Mouse (Mus musculus): Measurements from ENCODE around the gene Sh3bp2. TPM values are rescaled to one million over a fixed set of nuclear protein-coding genes. Genes with fewer than 3 reads are reported as not detected.
"Not testable (repeated sequence)": the region's sequence is repeated elsewhere in the genome, so short reads cannot be mapped to it uniquely, and the experiment has no call there.

Gene Sh3bp2
- polyA plus RNA-seq, 1 experiment from 2014 or later: 11.4 TPM

DNA sequence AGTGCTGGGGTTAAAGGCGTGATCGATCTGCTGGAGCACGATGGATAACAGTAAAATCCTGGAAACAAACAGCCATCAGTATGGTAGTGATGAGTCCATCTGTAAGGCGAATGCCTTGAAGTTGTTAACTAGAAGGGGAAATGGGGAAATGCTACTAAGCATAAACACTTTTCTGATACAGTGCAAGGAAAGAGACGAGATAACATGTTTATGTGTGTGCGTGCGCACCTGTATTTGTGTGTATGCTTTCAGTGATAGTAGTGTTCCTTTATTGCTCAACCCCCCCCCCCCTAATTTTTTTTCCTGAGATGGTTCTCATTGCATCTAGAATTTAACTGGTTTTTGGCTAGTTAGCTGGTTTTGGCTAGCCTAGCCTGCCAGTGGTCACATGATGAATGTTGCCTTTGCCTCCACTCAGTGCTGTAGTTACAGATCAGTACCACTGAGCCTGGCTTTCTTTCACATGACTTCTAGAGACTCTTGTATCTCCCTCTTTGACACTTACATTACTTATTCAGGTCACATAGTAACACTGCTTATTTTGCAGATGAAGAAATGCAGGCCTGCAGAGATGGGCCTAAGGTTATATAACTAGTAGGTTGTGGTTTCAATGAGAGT, 52.5 kb downstream of the Sh3bp2 start:
- Histone ChIP-seq H3K9ac (no peak overlapping the region), H3K36me3 (peaks cover 8% of the 10 kb centered on the region), H3K27ac (no peak overlapping the region), H3K27me3 (no peaks in the 10 kb centered on the region), H3K4me1 (peaks cover 17% of the 10 kb centered on the region), H3K4me2 (replicated peaks) (no peak overlapping the region), H3K4me3 (no peak overlapping the region), H3K9me3 (no peaks in the 10 kb centered on the region)
- ATAC-seq (ENCODE audit: low FRiP score, low read depth): no peak
- WGBS: 97% methylated on average over 7 of the region's 7 CpGs

DNA sequence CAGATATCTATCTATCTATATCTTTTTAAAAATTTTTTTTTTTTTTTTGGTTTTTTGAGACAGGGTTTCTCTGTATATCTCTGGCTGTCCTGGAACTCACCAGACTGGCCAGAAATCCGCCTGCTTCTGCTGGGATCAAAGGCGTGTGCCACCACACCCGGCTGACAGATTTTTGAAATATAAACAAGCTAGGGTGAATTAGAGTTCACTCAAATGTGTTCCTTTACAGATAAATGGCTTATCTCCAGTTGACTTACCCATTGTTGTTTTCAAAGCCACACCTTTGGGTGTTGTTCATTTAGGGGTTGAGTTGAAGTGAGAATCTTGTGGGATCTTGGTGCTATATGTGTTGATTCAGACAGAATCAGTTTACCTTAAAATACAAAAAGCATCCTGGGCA, 53.7 kb downstream of the Sh3bp2 start:
- Histone ChIP-seq H3K4me3 (no peak overlapping the region), H3K36me3 (peaks cover 12% of the 10 kb centered on the region)
- WGBS: 84% methylated on average over 3 of the region's 3 CpGs

DNA sequence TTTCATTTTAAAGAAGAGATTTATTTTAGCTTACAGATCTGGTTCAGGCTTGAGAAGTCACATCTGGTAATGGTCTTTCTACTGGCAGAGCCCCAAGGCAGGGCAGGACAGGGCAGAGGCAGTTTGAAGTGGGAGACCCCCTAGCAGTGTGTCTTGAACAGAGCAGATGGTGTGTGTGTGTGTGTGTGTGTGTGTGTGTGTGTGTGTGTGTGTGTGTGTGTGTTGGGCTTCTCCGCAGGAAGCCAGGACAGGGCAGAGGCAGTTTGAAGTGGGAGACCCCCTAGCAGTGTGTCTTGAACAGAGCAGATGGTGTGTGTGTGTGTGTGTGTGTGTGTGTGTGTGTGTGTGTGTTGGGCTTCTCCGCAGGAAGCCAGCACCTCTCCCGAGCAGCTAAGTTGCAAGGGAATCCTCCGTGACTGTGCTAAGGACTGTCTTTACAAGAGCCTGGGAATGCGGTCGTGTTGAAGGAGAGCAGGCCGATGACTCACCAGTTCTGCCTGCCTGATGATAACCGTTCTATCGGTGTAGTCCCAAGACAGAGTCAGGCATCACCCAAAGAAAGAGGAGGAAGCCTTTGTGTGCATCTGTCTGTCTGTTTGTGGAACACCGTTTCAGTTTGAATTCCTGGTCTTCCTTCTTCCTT, 56.2 kb downstream of the Sh3bp2 start:
- peak; percentile 86 for ATAC-seq (ENCODE audit: low FRiP score, low read depth)
- not testable (repeated sequence) for H3K27ac ChIP-seq

More for the DNA sequence above, 53.7 kb downstream of the Sh3bp2 start:
- Histone ChIP-seq H3K4me2 (replicated peaks) (no peak overlapping the region), H3K27me3 (no peaks in the 10 kb centered on the region), H3K4me1 (peaks cover 17% of the 10 kb centered on the region), H3K9ac (no peak overlapping the region), H3K9me3 (0 out of 2 replicates have a peak, but pooled peaks cover 3% of the 10 kb centered on the region), H3K27ac (no peak overlapping the region)
- no peak for ATAC-seq (ENCODE audit: low FRiP score, low read depth)

DNA sequence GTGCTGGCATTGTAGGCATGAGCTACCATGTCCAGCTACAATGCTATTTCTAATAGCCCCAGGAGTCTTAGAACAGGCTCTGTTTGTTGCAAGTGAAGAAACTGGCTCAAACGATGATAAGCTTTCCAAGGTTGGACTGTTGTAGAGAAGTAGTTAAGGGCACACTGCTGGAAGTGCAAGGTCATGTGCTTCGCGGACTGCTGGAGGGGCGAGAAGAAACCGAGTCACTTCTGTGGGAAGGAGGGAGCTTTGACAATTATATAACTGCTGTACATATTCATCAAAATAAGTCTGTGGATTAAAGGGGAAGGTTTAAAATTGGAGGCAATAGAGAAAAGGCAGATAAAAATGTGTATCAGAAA, 56.7 kb downstream of the Sh3bp2 start:
- H3K4me1 ChIP-seq: 0 out of 2 replicates have a peak, but pooled peaks cover 6% of the 10 kb centered on the region
- no peak overlapping the region for H3K27ac ChIP-seq
- peaks cover 9% of the 10 kb centered on the region for H3K36me3 ChIP-seq
- H3K27me3 ChIP-seq: no peaks in the 10 kb centered on the region
- 85% methylated on average over 5 of the region's 5 CpGs for WGBS
- H3K4me2 ChIP-seq (replicated peaks): no peak overlapping the region
- no peak overlapping the region for H3K9ac ChIP-seq
- no peak overlapping the region for H3K4me3 ChIP-seq
- ATAC-seq (ENCODE audit: low FRiP score, low read depth): no peak
- 0 out of 2 replicates have a peak, but pooled peaks cover 3% of the 10 kb centered on the region for H3K9me3 ChIP-seq

More for the DNA sequence above, 56.2 kb downstream of the Sh3bp2 start:
- not testable (repeated sequence) for H3K9ac ChIP-seq; H3K27me3 ChIP-seq; H3K4me2 ChIP-seq (replicated peaks); H3K4me1 ChIP-seq; H3K4me3 ChIP-seq; H3K9me3 ChIP-seq
- WGBS: 58% methylated on average over 9 of the region's 10 CpGs
- peaks cover 12% of the 10 kb centered on the region for H3K36me3 ChIP-seq

DNA sequence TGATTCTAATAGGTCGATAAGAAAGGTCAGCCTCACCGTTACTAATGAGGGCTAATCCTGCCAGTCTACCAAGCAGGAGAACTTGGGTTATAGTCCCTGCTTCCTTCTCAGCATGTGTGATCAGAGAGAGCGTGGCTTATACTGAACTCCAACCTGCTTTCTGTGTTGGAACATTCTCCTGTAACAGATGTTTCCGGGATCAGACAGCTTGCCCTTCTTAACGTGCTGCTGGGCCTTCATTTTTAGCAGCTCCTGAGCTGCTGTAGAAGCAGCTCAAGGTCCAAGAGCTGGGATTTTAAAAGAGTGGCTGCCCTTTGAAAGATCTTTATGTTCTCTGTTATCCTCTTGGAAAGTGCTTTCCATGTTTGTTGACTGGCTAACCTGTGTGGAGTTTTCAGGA, 59.6 kb downstream of the Sh3bp2 start:
- no peak for ATAC-seq (ENCODE audit: low FRiP score, low read depth)
- H3K4me2 ChIP-seq (replicated peaks): no peak overlapping the region
- H3K36me3 ChIP-seq: peaks cover 4% of the 10 kb centered on the region; the same call in 1 of the 2 replicates
- H3K9ac ChIP-seq: no peak overlapping the region
- 65% methylated on average over 5 of the region's 5 CpGs for WGBS
- H3K4me1 ChIP-seq: peaks cover 9% of the 10 kb centered on the region; the same call in 1 of the 2 replicates
- H3K27ac ChIP-seq: no peak overlapping the region
- 0 out of 2 replicates have a peak, but pooled peaks cover 3% of the 10 kb centered on the region for H3K9me3 ChIP-seq
- H3K27me3 ChIP-seq: no peaks in the 10 kb centered on the region
- H3K4me3 ChIP-seq: no peak overlapping the region

DNA sequence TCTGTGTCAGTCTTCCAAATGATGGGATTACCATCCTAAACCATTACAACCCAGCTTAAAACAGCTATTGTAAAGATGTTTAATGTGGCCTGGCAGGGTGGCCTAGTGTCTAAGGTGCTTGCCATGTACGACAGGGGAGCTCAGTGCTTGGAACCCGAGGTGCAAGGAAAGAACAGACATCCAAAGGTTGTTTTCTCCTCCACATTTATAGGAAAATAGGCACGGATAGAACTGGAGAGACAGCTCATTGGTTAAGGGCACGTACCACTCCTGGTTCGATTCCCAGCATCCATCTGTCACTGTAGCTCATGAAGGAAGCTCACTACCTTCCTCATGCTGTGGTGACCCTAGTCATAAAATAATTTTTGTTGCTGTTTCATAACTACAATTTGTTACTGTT, 62.2 kb downstream of the Sh3bp2 start:
- H3K9me3 ChIP-seq: 0 out of 2 replicates have a peak, but pooled peaks cover 3% of the 10 kb centered on the region
- no peak overlapping the region for H3K9ac ChIP-seq
- no peak overlapping the region for H3K4me2 ChIP-seq (replicated peaks)
- H3K4me3 ChIP-seq: no peak overlapping the region
- ATAC-seq (ENCODE audit: low FRiP score, low read depth): no peak
- WGBS: 95% methylated on average over 5 of the region's 5 CpGs
- peaks cover 5% of the 10 kb centered on the region; the same call in 1 of the 2 replicates for H3K4me1 ChIP-seq
- peaks cover 7% of the 10 kb centered on the region; the same call in 1 of the 2 replicates for H3K36me3 ChIP-seq
- H3K27ac ChIP-seq: no peak overlapping the region
- no peaks in the 10 kb centered on the region for H3K27me3 ChIP-seq

DNA sequence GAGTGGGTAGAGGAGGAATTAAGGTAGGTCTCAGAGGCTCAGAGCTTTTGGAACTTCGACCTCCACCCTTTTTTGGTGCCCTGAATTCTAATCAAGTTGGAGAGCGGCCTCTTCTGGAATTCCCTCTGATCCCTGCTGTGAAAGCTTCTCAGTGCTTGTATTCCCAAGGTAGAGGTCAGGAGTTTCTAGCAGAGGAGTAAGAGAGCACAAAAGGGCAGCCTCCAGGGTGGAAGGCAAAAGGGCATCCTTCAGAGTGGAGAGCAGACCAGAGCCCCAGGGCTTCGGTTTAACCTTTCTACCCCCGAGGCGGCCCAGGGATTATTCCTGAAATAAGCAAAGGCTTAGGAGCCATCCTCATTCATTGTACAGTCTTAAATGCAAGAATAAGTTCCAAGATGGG, 64.4 kb downstream of the Sh3bp2 start:
- Histone ChIP-seq H3K9ac (no peak overlapping the region), H3K36me3 (peaks cover 15% of the 10 kb centered on the region), H3K4me1 (peaks cover 5% of the 10 kb centered on the region; the same call in 1 of the 2 replicates), H3K27ac (peak overlapping the region; percentile 10; the same call in 1 of the 2 replicates), H3K27me3 (no peaks in the 10 kb centered on the region), H3K9me3 (no peaks in the 10 kb centered on the region), H3K4me2 (replicated peaks) (no peak overlapping the region), H3K4me3 (no peak overlapping the region)
- no peak for ATAC-seq (ENCODE audit: low FRiP score, low read depth)
- WGBS: 32% methylated on average over 5 of the region's 5 CpGs

DNA sequence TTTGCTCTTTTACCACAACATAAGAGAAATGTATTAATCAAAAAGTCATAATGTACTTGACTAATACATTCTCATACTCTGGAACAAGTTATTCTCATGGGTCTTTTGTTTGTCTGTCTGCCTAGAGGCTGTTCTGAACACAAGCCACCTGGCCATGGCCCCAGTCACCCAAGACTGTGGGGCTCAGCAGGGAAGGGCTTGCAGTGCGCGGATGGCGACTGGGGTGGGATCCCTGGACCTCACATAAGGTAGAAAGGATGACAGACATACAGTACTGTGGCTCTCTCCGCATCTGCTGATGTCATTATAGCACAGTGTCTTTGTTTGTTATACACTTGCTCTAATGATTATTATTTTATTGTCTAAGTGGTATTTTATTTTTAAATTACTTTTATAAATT, 65.1 kb downstream of the Sh3bp2 start:
- ATAC-seq (ENCODE audit: low FRiP score, low read depth): no peak
- peaks cover 15% of the 10 kb centered on the region for H3K36me3 ChIP-seq
- H3K4me1 ChIP-seq: peaks cover 5% of the 10 kb centered on the region; the same call in 1 of the 2 replicates
- 73% methylated on average over 4 of the region's 4 CpGs for WGBS
- H3K27ac ChIP-seq: no peak overlapping the region
- H3K9ac ChIP-seq: no peak overlapping the region
- no peak overlapping the region for H3K4me3 ChIP-seq
- H3K9me3 ChIP-seq: no peaks in the 10 kb centered on the region
- no peaks in the 10 kb centered on the region for H3K27me3 ChIP-seq
- H3K4me2 ChIP-seq (replicated peaks): no peak overlapping the region

DNA sequence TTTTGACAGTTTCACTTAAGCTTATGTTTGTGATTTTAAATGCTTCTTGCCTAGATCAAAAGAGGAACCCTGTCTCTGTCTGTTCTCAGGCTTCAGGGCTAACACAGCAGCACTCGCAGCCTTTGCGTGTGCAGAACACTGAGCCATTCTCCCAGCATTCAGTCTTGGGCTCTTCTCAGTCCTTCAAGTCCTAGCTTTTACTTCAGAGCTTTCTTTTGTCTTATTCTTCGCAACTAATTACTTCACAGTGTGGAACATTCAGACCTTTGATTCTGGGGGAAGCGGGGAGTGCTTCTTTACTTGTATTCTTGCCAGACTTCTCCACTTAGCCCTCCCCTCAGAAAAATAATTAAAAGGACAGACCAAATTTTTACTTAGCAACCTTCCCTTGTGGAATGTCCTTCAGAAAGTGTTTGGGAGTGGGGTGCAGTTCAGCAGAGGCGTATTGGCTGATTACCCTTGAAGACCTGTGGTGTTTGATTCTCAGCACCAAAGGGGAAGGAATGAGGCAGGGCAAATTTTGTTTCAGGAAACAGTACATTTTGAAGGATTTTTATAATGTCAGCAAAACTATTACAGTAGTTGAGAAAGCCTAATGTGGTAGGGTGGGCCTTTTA, 65.9 kb downstream of the Sh3bp2 start:
- Histone ChIP-seq H3K4me3 (no peak overlapping the region), H3K9me3 (no peaks in the 10 kb centered on the region), H3K4me2 (replicated peaks) (no peak overlapping the region), H3K4me1 (peaks cover 5% of the 10 kb centered on the region; the same call in 1 of the 2 replicates), H3K27ac (no peak overlapping the region), H3K9ac (no peak overlapping the region), H3K36me3 (peaks cover 18% of the 10 kb centered on the region), H3K27me3 (no peaks in the 10 kb centered on the region)
- ATAC-seq (ENCODE audit: low FRiP score, low read depth): no peak
- WGBS: 83% methylated on average over 5 of the region's 5 CpGs

DNA sequence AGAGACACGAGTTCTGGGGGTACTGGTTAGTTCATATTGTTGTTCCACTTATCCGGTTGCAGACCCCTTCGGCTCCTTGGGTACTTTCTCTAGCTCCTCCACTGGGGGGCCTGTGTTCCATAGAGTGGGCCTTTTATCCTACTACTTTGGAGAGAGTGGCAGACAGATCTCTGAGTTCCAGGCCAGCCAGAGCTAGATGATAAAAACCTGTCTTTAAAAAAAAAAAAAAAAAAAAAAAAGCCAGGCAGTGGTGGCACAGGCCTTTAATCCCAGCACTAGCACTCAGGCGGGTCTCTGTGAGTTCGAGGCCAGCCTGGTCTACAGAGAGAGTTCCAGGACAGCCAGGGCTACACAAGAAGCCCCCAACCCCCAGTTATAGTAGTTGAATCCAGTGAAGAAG, 66.6 kb downstream of the Sh3bp2 start:
- not testable (repeated sequence) for H3K9ac ChIP-seq; H3K4me3 ChIP-seq; H3K4me1 ChIP-seq; H3K27me3 ChIP-seq; H3K27ac ChIP-seq; ATAC-seq (ENCODE audit: low FRiP score, low read depth); H3K9me3 ChIP-seq; H3K4me2 ChIP-seq (replicated peaks)
- H3K36me3 ChIP-seq: peaks cover 19% of the 10 kb centered on the region
- WGBS: 85% methylated on average over 5 of the region's 5 CpGs

DNA sequence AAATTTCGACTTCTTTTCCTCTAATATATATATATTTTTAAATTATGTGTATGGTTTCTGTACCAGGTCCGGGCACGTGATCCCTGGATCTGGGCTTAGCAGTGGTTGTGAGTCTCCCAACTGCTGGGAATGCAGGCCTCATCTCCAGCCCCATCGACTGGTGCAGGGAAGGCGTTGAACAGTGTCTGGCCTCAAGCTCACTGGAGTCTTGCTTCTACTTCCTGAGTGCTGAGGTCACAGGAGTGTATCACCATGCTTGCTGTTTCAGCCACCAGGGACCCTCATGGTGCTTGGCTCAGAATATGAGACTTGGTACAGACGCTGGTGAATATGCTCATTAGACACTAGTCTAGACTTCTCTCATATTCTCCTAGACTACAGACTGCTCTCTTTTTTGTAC, 67.0 kb downstream of the Sh3bp2 start:
- peaks cover 23% of the 10 kb centered on the region for H3K36me3 ChIP-seq
- no peak overlapping the region for H3K4me2 ChIP-seq (replicated peaks)
- no peak overlapping the region for H3K27ac ChIP-seq
- H3K9ac ChIP-seq: no peak overlapping the region
- no peaks in the 10 kb centered on the region for H3K27me3 ChIP-seq
- no peak overlapping the region for H3K4me3 ChIP-seq
- H3K9me3 ChIP-seq: no peaks in the 10 kb centered on the region
- ATAC-seq (ENCODE audit: low FRiP score, low read depth): no peak
- peaks cover 5% of the 10 kb centered on the region; the same call in 1 of the 2 replicates for H3K4me1 ChIP-seq
- 97% methylated on average over 6 of the region's 6 CpGs for WGBS

DNA sequence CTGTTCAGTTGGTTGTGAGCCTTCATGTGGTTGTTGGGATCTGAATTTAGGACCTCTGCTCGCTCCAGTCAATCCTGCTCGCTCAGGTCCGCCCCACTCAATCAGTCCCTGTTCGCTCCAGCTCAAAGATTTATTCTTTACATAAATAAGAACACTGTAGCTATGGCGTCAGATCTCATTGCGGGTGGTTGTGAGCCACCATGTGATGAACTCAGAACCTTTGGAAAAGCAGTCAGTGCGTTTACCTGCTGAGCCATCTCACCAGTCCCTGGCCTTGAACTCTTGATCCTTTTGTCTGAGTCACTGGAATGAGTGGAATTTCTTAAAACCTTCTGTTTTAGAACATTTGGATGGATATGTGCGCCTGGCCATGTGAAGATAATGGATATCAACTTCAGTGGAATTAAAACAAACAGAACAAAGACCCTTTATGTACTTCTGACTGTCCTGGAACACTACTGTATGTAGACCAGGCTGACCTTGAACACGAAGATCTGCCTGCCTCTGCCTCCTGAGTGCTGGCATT, 67.6 kb downstream of the Sh3bp2 start:
- 96% methylated on average over 9 of the region's 9 CpGs for WGBS
- no peak overlapping the region for H3K4me3 ChIP-seq
- H3K36me3 ChIP-seq: peaks cover 25% of the 10 kb centered on the region
- H3K4me2 ChIP-seq (replicated peaks): no peak overlapping the region
- H3K9me3 ChIP-seq: no peaks in the 10 kb centered on the region
- no peak for ATAC-seq (ENCODE audit: low FRiP score, low read depth)
- no peaks in the 10 kb centered on the region for H3K27me3 ChIP-seq
- H3K27ac ChIP-seq: no peak overlapping the region
- no peak overlapping the region for H3K9ac ChIP-seq
- H3K4me1 ChIP-seq: peaks cover 5% of the 10 kb centered on the region; the same call in 1 of the 2 replicates
